Mouse (Mus musculus) liver, embryonic 14 days (tissue): ENCODE results near the gene Gm4027. TPM values are rescaled to one million over a fixed set of nuclear protein-coding genes. Genes with fewer than 3 reads are reported as not detected.

Source experiments
- polyA plus RNA-seq: library from polyadenylated mRNA; depleted of rRNA; stranded (reverse); fragments of >200 nt; gene quantifications from 2 replicates; pipeline ENCODE4 v1.2.3, GENCODE M21; 2012; rRNA removed

Gm4027 gene
- polyA plus RNA-seq, result not detected in 2 replicates

GRCm38 (mm10) chr12:87618569-87618968 lies at the start of gene Gm4027:
Gm4027 (plus strand) TSS chr12:87618869.

DNA sequence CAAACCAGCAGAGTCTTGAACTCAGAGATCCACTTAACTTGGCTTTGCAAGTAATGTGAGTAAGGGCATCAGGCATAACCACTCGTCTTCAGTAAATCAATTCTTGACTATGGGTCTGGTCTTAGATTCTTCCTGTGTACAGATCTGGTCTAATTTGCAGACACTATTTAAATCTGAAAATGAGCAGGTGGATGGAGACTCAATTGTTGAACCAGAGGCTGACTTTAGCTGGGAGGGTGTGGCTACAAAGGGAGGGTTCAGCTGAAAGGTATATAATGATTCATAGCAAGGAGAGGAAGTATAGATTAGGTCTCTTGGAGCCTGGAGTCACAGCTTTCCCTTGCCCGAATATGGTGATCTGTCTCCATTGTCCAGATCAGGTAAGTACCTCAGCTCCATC lies 16.3 kb upstream of the Gm4027 start, which contains the start of gene Oog1:
TSS of gene Oog1 (plus strand) at position 301 of the 400 bp plus-strand sequence.

GRCm38 (mm10) chr12:87644520-87644919 lies 25.9 kb downstream of the Gm4027 start, which contains the start of gene Gm16381:
Gm16381 (minus strand) TSS chr12:87644620.

Other genes starting within 250 kb of the Gm4027 start
- gene Sptlc2, start 230.5 kb upstream of the Gm4027 start, polyA plus RNA-seq, result 7.8 and 9.3 TPM in 2 replicates
- gene Slirp, start 175.0 kb upstream of the Gm4027 start, polyA plus RNA-seq, result 41.5 and 42.0 TPM in 2 replicates
- gene Alkbh1, start 174.9 kb upstream of the Gm4027 start, polyA plus RNA-seq, result 17.0 and 17.1 TPM in 2 replicates
- 22.6 and 23.0 TPM in 2 replicates for gene Snw1, start 146.6 kb upstream of the Gm4027 start, polyA plus RNA-seq
- not detected in 2 replicates for gene Gm5788, start 124.1 kb upstream of the Gm4027 start, polyA plus RNA-seq
- not detected in 2 replicates for gene Gm8300, start 104.6 kb upstream of the Gm4027 start, polyA plus RNA-seq
- not detected in 2 replicates for gene Oog1, start 16.2 kb upstream of the Gm4027 start, polyA plus RNA-seq
- gene Gm16381, start 25.8 kb downstream of the Gm4027 start, polyA plus RNA-seq, result not detected in 2 replicates
- gene Gm21319, start 156.9 kb downstream of the Gm4027 start, polyA plus RNA-seq, result not detected in 2 replicates
- gene Gm21936, start 176.6 kb downstream of the Gm4027 start, polyA plus RNA-seq, result not detected in 2 replicates
- gene BB287469, start 197.7 kb downstream of the Gm4027 start, polyA plus RNA-seq, result not detected in 2 replicates
- gene Gm2001, start 223.5 kb downstream of the Gm4027 start, polyA plus RNA-seq, result not detected in 2 replicates